Mouse (Mus musculus) heart, postnatal 4 days (tissue): ENCODE data around the gene Pcif1. TPM values are rescaled to one million over a fixed set of nuclear protein-coding genes. Genes with fewer than 3 reads are reported as not detected.
"Not testable (repeated sequence)": the region's sequence is repeated elsewhere in the genome, so short reads cannot be mapped to it uniquely, and the experiment has no call there.

Experiments
- DNase-seq: peaks from one replicate; pipeline ENCODE4 v3.0.0; 2021
- total RNA-seq, 2 experiments: library from RNA; stranded (reverse); gene quantifications; 2 replicates each; pipeline ENCODE4 v1.2.3; 2021

The Pcif1 gene
- total RNA-seq: 10 to 100 TPM; 47.0 to 48.2 TPM

DNA sequence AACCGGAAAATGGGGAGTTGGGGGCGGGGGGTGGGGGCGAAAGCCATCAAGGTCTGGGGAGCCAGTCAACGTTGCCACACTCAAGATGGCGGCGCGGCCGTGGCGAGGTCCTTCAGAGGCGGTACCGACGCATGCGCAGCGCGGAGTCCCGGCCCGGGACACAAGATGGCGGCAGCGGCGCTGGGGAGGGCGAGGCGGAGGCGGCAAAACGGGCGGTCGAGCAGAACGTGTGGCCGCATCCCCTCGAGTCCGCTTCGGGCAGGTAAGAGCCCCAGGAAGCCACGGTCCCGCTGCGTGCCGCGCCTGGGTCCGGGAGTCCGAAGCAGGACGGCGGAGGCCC lies at the start of gene Pcif1:
Gene Pcif1 (plus strand): TSS at position 77 of the 340 bp plus-strand sequence.
- DNase-seq: peak; percentile 96

DNA sequence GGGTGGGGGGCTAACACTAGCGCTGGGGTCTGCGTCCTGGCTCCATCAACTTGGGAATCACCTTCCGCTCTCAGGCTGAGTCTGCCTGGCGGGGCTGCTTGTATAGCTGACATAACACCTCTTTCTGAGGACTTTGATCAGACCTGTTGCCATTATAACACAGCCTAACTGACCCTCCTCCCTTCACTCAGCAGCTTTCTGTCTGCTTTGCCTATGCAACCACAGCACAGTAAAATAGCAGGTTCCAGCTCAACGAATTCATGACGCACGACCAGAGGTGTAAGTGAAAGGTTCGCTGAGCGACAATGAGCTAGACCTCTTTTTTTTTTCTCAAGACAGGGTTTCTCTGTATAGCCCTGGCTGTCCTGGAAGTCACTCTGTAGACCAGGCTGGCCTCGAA lies 48.1 kb upstream of the Pcif1 start:
- DNase-seq: no peak

DNA sequence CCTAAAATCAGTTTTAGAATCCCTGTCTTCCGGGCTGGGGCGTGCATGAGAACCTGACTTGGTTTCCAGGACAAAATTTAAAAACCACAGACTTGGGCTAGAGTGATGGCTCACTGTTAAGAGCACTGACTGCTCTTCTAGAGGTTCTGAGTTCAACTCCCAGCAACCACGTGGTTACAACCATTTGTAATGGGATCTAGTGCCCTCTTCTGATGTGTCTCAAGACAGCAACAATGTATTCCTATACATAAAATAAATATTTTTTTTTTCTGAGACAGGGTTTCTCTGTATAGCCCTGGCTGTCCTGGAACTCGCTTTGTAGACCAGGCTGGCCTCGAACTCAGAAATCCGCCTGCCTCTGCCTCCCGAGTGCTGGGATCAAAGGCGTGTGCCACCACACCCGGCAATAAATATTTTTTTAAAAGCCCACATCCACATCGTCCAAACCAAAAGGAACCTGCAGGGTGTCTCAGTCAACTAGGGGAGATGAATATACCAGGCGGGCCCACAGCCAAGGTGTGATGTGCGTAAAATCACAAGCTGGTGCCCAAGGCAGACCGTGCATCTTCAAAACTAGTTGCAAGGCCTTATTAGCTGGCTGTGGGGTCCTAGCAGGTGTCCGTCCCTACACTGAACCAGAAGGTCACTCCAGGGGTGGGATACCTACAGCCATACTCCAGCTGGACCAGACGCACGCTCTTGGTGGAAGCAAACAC lies 46.9 kb upstream of the Pcif1 start:
- DNase-seq: no peak

DNA sequence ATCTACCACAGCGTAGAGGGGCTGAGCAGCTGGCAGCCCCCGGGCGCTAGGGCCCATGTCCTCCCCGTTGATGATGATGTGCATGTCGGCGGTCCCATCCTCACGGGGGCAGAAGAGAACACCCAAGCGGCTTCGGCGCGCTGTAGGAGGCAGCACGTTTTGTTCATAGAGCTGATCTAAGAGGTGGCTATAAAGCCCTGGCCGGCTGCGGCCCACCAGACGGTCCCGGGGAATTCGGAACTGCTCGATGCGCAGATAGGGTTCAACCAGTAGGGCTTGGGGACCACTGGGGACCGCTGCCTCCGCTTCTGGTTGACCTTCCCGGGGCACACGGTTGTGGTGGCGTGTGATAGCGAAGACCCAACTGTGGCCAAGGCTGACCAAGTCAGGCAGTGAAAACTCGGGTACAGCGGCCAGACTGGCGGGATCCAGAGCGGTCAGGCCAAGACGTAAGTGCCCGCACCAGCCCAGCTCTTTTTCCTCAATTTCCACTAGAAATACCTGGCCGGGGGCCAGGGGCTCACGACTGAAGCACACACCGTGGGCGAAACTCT lies 46.3 kb upstream of the Pcif1 start, which contains the start of gene Ctsa:
Gene Ctsa (plus strand): TSS at position 126 of the 554 bp plus-strand sequence.
- DNase-seq: peak; percentile 85

DNA sequence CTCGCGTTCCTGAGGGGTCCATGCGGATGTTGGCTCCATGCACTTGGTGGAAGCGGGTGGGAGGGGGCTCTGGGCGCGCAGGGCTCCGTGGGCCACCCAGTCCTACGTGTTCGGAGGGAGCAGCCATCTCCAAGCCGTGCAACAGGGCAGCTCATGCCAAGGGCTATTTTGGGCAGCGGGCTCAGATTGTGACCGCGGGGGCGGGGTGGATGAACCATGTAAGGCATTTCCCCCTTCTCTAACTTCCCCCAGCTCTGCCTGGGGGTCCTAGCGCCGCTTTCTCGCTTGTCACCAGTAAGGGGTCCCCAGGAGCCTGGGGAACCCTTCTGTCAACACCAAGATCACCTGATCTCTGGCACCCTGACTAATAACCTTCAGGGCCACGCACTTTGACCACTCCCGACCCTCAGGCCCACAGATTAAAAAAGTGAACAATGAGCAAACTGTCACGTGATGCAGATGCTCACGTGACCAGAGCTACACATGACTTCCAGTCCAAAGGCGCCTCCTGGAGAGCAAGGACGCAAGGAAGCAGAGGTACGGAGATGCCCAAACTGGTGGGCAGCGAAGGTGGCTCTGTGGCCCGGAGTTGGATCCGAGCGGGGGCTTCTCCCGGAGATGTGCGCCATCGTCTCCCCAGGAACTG lies 45.7 kb upstream of the Pcif1 start, which contains the start of gene Neurl2:
Gene Neurl2 (minus strand): TSS at position 143 of the 646 bp plus-strand sequence.
- DNase-seq: peak; percentile 93

DNA sequence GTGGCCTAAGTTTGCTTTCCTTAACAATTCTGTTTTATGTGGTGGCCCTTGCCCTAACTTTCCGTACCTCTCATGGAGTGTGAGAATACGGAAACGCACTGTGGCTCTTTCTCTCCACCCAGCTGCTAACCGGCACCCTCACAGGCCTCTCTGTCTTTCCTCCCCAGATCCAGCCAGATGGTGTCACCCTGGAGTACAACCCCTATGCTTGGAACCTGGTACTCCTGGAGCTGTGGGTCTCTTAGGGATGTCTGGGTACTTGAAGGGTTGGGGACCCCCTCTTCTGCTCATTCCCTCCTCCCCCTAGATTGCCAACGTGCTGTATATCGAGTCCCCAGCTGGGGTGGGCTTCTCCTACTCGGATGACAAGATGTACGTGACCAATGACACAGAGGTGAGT lies 44.6 kb upstream of the Pcif1 start:
- DNase-seq: no peak

DNA sequence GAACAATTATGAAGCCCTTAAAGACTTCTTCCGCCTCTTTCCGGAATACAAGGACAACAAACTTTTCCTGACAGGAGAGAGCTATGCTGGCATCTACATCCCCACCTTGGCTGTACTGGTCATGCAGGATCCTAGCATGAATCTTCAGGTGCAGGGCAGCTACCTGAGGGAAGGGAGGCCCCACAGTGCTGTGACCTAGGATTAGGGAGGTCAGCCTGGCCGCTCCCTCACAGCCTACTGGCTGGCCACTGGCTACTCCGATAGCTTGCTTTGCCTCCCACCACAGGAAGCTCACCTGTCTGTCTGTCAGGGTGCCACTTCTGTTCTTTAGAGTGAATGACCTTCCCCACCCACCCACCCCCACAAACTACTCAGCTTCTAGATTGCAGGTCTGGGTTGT lies 43.9 kb upstream of the Pcif1 start:
- DNase-seq: no peak

DNA sequence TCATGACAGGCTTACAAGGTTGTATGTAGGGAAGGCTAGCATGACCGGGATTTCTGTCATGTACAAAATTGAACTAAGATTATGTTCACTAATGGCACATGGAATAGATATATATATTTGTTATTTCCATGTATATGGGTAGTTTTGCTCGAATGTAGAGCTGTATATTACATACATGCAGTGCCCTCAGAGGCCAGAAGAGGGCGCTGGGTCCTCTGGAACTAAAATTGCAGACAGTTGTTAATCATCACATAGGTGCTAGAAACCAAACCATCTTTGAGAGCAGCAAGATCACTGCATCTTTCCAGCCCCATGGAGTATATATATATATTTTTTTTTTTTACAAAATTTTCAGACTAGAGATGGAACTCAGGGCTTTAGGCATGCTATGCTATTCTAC lies 33.3 kb upstream of the Pcif1 start:
- DNase-seq: no peak

DNA sequence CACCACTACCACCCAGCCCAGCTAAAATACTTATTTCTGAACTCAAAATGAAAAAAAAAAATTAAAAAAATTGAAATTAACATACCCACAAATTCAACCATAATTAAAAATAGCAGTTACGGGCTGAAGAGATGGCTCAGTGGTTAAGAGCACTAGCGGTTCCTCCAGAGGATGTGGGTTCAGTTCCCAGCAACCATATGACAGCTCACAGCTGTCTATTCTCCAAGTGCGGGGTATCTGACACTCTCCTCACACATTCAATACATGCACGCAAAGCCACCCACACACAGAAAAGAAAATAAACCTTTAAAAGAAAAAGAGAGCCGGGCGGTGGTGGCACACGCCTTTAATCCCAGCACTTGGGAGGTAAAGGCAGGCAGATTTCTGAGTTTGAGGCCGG lies 29.0 kb upstream of the Pcif1 start:
- no peak for DNase-seq

DNA sequence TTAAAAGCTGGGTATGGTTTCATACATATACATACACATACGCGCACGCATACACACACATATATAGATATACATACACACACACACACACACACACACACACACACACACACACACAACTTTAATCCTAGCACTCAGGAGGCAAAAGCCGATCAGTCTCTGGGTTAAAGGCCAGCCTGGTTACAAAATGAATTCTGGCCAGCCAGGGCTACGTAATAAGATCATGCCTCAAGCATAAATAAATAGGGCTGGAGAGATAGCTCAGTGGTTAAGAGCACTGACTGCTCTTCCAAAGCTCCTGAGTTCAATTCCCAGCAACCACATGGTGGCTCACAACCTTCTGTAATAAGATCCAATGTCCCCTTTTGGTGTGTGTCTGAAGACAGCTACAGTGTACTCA lies 23.5 kb upstream of the Pcif1 start:
- not testable (repeated sequence) for DNase-seq

DNA sequence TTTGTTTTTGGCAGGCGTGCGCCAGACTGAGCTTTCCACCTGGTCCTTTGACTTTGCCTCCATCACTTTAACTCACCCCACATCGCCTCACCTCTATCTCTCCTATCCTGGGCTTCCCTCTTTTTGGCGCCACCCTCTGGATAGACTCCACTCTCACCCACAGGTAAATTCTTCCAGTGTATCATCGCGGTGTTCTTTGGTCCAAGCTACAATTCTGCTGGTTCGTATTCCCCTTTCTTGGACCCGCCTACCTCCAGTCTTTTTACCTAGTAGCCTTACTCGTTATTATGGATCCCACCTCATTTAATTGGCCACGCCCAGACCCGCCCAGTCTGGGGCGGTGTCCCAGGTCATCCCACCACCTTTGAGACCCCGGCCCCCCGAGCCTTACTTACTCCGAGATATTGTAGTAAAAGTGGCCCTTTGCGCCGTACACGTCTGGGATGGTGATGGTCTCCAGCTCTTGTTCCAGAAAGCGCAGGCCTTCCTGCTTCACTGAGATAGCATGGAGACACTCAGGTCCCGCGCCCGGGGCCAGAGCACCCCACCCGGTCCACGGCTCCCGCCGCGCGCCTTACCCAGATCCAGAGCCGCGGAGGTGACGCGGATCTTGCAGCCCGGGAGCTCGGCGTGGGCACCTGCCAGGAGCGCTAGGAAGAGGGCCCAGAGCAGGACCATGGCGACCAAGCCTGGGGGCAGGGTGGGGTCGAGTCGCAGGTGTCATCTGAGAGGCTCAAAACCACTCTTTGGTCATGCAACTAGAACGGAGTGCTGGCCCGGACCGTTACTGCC lies 22.6 kb upstream of the Pcif1 start:
- no peak for DNase-seq

DNA sequence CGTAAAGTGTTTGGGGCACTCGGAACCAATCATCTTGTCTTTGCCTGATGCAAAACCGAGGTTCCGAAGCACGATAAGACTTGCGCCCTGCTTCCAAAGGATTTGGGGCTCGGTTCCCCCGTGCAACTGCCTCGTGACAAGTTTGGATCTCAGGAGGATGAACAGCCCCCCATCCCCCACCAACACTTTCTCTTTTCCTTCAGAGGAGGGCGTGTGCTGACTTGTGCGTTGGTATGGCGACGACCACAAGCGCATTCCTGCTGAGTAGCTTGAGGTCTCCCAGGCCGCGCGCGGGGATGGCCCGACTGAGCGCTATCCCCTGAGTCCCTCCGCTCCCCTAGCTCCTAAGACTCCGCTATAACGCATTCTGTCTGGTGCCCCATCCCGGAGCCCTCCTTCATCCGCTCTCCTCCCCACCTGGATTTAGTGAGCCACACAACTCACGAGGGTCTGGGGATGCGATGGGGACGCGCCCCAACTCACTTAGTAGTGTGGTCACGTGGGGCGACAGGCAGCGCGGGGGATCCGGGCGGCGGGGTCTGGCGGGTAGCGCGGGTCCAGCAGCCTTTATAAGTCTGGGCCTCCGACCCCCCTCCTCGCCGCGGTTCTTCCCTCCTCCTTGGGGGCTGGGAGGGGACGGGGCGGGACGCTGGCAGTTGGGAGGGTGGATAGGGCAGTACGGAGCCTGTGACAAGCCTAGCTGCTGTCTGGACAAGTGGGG lies 21.8 kb upstream of the Pcif1 start, which contains the start of gene Pltp:
Gene Pltp (minus strand): TSS at position 611 of the 721 bp plus-strand sequence.
- peak; percentile 53 for DNase-seq

DNA sequence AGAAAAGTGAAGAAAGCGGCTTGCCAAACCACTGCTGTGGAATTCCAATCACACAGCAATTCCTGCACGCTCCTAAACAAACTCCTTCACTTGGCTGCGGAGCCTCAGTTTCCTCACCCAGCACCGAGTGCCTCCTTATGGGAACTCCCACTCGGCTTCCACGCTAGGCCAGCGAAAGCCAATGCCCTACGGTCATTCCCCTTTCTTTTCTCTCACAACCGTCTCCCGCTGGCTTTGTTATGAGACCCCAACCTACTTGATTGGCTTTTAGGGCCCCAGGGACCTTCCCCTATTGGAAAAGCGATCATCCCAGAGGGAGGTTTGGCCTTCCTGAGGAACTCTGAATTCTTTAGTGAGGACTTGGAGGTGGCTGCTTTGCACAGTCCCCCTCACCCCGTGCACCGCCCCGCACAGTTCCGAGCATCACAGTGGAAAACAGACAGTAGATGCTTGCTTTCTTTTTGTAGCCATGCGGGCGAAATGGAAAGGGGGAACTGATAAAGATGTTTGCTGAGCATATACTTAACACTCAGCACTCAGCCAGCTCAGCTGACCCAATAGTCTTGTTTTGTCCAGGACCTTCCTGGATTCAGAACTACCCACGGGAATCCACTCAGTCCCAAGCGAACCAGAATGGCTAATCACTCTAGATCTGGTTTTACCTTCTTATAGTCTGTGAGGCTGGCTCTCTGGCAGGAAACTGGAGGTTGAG lies 21.1 kb upstream of the Pcif1 start:
- no peak for DNase-seq

DNA sequence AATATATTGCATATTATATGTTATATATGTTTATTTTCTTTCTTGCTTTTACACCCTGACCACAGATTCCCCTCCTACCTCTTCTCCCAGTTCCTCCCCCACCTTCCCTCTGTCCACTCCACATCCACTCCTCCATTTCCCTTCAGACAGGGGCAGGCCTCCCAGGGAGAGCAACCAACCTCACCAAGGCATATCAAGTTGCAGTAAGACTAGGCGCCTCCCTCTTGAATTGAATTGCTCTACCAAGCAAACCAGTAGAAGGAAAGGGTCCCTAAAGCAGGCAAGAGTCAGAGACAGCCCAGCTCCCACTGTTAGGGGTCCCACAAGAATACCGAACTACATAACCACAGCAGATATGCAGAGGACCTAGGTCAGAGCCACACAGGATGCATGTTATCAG lies 19.9 kb upstream of the Pcif1 start:
- DNase-seq: no peak

DNA sequence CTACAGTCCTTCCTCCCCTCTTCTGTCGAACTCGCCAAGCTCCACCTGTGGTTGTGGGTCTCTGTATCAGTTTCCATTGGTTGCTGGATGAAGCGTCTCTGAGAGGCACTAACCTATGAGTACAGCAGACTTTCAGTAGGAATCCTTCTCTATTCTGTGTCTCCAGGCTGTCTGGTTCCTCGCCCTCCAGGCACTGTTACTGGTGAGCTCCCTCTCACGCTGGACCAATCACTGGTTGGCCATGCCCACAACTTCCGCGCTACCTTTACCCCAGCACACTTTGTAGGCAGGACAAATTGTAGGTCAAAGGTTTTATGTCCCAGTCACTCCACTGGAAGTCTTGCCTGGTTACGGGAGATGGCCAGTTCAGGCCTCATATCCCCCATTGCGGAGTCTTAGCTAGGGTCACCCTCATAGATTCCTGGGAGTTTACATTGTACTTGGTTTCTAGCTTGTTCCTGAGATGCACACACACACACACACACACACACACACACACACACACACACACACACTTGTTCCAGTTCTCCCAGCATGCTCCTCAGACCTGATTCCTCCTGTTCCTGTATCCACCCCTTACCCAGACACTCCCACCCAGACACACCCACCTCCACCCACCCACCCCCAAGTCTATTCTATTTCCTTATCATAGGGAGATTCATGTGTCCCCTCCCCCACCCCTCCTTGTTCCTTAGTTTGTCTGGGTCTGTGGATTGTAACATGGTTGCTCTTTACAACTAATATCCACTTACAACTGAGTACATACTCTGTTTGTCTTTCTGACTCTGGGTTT lies 19.3 kb upstream of the Pcif1 start:
- DNase-seq: no peak

DNA sequence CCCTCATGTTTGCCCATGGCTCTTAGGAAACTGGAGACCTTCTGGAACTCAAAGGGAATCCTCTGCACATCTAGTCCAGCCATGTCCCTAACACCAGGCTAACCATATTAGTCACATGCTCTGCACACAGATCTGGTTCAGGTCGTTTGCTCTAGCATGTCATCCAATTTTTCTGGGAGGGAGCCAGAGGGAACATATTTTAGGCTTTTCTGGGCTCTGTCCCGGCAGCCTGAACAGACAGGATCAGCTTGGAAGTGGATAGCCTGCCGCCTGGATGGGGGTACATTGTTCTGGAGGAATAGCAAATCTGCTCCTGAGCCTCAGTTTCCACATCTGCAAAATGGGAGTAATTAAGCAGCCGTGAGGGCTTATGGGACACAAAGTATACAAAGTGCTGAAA lies 18.0 kb upstream of the Pcif1 start:
- no peak for DNase-seq

DNA sequence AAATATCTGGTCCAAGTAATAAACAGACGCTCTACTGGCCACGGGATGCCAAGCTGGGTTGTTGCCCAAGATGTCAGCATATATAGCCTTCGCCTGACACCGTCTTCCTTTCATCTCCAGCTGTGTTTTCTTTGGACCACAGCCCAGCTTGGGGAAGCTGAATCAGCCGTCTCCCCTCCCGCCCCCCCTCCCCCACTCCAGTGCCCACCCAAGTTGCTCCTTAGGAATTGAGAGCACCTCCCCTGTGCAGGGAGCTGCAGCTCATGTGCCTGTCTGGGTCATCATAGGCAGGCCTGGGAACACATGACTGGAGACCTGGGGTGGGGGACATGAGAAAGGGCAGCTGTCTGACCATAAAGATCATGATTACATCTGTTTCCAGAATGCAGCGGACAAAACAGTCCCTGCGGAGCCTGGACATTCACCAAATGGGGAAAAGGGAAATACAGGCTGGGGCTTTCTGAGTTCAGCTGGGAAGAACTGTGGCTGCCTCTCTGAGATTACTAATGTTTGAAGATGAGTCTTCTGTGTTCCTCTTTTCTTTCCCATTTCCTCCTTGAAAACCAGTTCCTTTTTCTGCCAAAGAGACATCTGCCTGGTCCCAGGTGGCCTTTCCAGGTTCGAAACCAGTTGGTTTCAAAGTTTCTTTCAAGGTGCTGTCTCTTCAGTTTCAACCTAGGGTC lies 16.8 kb upstream of the Pcif1 start:
- DNase-seq: peak; percentile 82

DNA sequence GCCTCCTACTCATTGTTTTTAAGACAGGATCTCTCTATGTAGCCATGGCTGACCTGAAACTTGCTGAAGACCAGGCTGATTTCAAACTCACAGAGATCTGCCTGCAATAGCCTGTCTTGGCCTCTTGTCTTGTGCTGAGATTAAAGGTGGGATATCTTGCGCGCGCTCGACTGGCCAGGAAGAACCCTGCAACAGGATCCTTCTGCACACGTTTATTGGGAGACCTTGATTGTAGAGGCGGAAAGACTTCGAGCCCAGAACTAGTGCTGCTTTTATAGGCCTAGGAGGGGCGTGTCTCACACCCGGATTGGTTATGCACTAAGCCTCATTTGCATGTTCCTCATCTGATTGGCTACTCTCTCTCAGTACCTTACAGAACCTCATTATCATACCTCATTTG lies 15.7 kb upstream of the Pcif1 start:
- not testable (repeated sequence) for DNase-seq

DNA sequence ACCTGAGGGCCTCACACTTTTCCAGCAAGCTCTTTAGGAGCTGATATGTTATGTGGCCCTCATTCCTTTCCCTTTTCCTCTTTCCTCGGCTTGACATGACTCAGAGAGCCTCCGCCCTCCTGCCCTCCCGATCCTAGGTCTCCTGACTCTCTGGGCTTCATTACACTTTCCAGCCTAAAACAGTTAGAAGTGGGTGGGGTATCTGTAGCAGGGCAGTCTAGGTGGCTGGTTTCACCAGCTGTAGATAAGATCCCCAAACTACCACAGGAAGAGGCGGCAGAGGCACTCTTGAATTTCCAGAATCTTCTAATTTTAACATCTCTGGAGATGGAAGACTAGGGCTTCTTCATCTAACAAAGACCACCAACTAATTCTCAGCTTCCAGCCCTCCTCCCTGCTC lies 14.5 kb upstream of the Pcif1 start:
- DNase-seq: no peak
